Mouse (Mus musculus): ENCODE measurements around the gene Gimap4. TPM values are rescaled to one million over a fixed set of nuclear protein-coding genes. Genes with fewer than 3 reads are reported as not detected.

The Gimap4 gene
- polyA plus RNA-seq, 1 experiment = not detected

DNA sequence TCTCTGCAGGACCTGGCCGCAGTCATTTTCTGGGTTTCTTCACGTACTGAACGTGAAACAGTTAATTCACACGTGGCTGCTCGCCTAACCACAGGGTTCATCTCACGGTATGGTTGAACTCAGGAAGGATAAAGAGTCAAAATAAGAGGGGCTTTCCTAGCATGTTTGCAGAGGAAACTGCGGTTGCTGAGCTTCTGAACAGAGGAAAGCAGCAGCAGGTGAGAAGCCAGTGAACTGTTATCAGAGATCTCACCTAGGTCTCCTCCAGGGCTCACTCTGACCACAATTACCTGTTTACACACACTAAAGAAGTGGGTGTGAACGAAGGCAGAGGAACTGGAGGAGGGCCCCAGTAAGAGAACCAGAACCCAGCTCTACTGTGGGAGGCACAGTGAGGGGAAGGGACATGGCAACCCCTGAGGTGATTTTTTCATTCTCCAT is 48.5 kb downstream of the Gimap4 start:
- Histone ChIP-seq H3K36me3 (ENCODE audit: control insufficient read depth, insufficient read depth) (no peaks in the 10 kb centered on the region), H3ac (ENCODE audit: control insufficient read depth, insufficient read length) (no peak overlapping the region), H3K79me2 (ENCODE audit: control insufficient read depth, insufficient read depth) (no peaks in the 10 kb centered on the region), H3K27me3 (ENCODE audit: control insufficient read depth, insufficient read depth, insufficient read length) (no peaks in the 10 kb centered on the region), H3K4me2 (ENCODE audit: low read depth) (no peak overlapping the region), H3K4me3 (no peak overlapping the region)
- no peak for TF ChIP-seq POLR2A (IDR thresholded peaks at IDR 0.05; ENCODE audit: insufficient read length, low read depth)
- TF ChIP-seq SRF (IDR thresholded peaks at IDR 0.05; ENCODE audit: control insufficient read depth, insufficient read length, low read depth) = no peak
- TF ChIP-seq MYOG (IDR thresholded peaks at IDR 0.05; ENCODE audit: control insufficient read depth in 1 of 3, insufficient read depth in 1 of 3, insufficient read length in 2 of 3, low read depth in 2 of 3) = no peak
- TF ChIP-seq TCF12 (IDR thresholded peaks at IDR 0.05; ENCODE audit: insufficient read depth, poor library complexity, severe bottlenecking) = no peak
- no peak for TF ChIP-seq TCF3 (IDR thresholded peaks at IDR 0.05; ENCODE audit: insufficient read length, low read depth)
- TF ChIP-seq CEBPB (IDR thresholded peaks at IDR 0.05; ENCODE audit: insufficient read depth, poor library complexity, severe bottlenecking) = no peak
- no peak for TF ChIP-seq MYOD1 (IDR thresholded peaks at IDR 0.05; ENCODE audit: control insufficient read depth in 1 of 3, insufficient read length in 2 of 3, low read depth in 2 of 3)
- no peak for TF ChIP-seq REST (IDR thresholded peaks at IDR 0.05; ENCODE audit: insufficient read depth, insufficient read length)
- TF ChIP-seq E2F4 (IDR thresholded peaks at IDR 0.05; ENCODE audit: insufficient read depth) = no peak
- no peak for TF ChIP-seq MAX (IDR thresholded peaks at IDR 0.05; ENCODE audit: low read depth)
- TF ChIP-seq USF1 (IDR thresholded peaks at IDR 0.05; ENCODE audit: low read depth) = no peak
- no peak for TF ChIP-seq POLR2AphosphoS2 (IDR thresholded peaks at IDR 0.05; ENCODE audit: insufficient read length, low read depth)

- Histone ChIP-seq H3ac (ENCODE audit: control insufficient read depth, insufficient read length) (no peak overlapping the region), H3K36me3 (ENCODE audit: control insufficient read depth, insufficient read depth) (no peaks in the 10 kb centered on the region), H3K4me2 (ENCODE audit: low read depth) (no peak overlapping the region), H3K79me2 (ENCODE audit: control insufficient read depth, insufficient read depth) (no peaks in the 10 kb centered on the region), H3K27me3 (ENCODE audit: control insufficient read depth, insufficient read depth, insufficient read length) (no peaks in the 10 kb centered on the region), H3K4me3 (no peak overlapping the region)
- TF ChIP-seq CEBPB (IDR thresholded peaks at IDR 0.05; ENCODE audit: insufficient read depth, poor library complexity, severe bottlenecking) (no peak), POLR2AphosphoS2 (IDR thresholded peaks at IDR 0.05; ENCODE audit: insufficient read length, low read depth) (no peak)
These were observed 49.3 kb downstream of the Gimap4 start for GRCm38 (mm10) chr6:48733660-48734059.

DNA sequence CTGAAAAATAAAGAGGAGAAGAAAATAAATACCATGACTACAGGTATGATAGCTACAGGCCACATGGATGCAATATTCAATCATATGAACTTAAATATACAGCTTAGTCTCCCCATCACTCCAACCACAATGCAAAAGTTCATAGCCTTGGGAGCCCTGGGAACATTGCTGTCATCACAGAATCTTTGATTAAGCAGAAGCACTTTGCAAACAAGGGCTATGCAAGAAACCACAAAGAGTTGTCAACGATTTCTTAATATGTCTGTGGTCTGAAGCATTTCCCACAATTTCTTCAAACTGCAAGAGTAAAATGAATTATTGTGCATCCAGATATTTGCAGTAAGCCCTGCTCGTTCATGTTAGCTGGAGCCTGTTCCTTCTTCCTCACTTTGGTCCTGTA is 52.7 kb downstream of the Gimap4 start:
- TF ChIP-seq POLR2AphosphoS2 (IDR thresholded peaks at IDR 0.05; ENCODE audit: insufficient read length, low read depth) (no peak), MYOD1 (IDR thresholded peaks at IDR 0.05; ENCODE audit: control insufficient read depth in 1 of 3, insufficient read length in 2 of 3, low read depth in 2 of 3) (no peak), CEBPB (IDR thresholded peaks at IDR 0.05; ENCODE audit: insufficient read depth, poor library complexity, severe bottlenecking) (no peak), USF1 (IDR thresholded peaks at IDR 0.05; ENCODE audit: low read depth) (no peak), REST (IDR thresholded peaks at IDR 0.05; ENCODE audit: insufficient read depth, insufficient read length) (no peak), POLR2A (IDR thresholded peaks at IDR 0.05; ENCODE audit: insufficient read length, low read depth) (no peak), TCF12 (IDR thresholded peaks at IDR 0.05; ENCODE audit: insufficient read depth, poor library complexity, severe bottlenecking) (no peak), MYOG (IDR thresholded peaks at IDR 0.05; ENCODE audit: control insufficient read depth in 1 of 3, insufficient read depth in 1 of 3, insufficient read length in 2 of 3, low read depth in 2 of 3) (no peak), E2F4 (IDR thresholded peaks at IDR 0.05; ENCODE audit: insufficient read depth) (no peak), TCF3 (IDR thresholded peaks at IDR 0.05; ENCODE audit: insufficient read length, low read depth) (no peak), SRF (IDR thresholded peaks at IDR 0.05; ENCODE audit: control insufficient read depth, insufficient read length, low read depth) (no peak)
- Histone ChIP-seq H3K4me3 (no peak overlapping the region), H3K36me3 (ENCODE audit: control insufficient read depth, insufficient read depth) (no peaks in the 10 kb centered on the region), H3K27me3 (ENCODE audit: control insufficient read depth, insufficient read depth, insufficient read length) (no peaks in the 10 kb centered on the region), H3K79me2 (ENCODE audit: control insufficient read depth, insufficient read depth) (no peaks in the 10 kb centered on the region), H3K4me2 (ENCODE audit: low read depth) (no peak overlapping the region), H3ac (ENCODE audit: control insufficient read depth, insufficient read length) (no peak overlapping the region)

GRCm38 (mm10) chr6:48737688-48738087 is 53.3 kb downstream of the Gimap4 start:
- no peak overlapping the region for H3ac ChIP-seq (ENCODE audit: control insufficient read depth, insufficient read length)
- no peak for TF ChIP-seq MAX (IDR thresholded peaks at IDR 0.05; ENCODE audit: low read depth)
- no peak for TF ChIP-seq SRF (IDR thresholded peaks at IDR 0.05; ENCODE audit: control insufficient read depth, insufficient read length, low read depth)
- H3K36me3 ChIP-seq (ENCODE audit: control insufficient read depth, insufficient read depth) = no peaks in the 10 kb centered on the region
- no peaks in the 10 kb centered on the region for H3K27me3 ChIP-seq (ENCODE audit: control insufficient read depth, insufficient read depth, insufficient read length)
- H3K4me2 ChIP-seq (ENCODE audit: low read depth) = no peak overlapping the region
- H3K4me3 ChIP-seq = no peak overlapping the region
- no peaks in the 10 kb centered on the region for H3K79me2 ChIP-seq (ENCODE audit: control insufficient read depth, insufficient read depth)

GRCm38 (mm10) chr6:48738961-48739779 is 54.8 kb downstream of the Gimap4 start, which contains the start of gene Gimap1:
Gene Gimap1 (plus strand): TSS chr6:48739054.
- no peak within 1 kb of the TSS for H3K4me3 ChIP-seq
- TF ChIP-seq TCF3 (IDR thresholded peaks at IDR 0.05; ENCODE audit: insufficient read length, low read depth) = no peak
- no peak for TF ChIP-seq TCF12 (IDR thresholded peaks at IDR 0.05; ENCODE audit: insufficient read depth, poor library complexity, severe bottlenecking)
- no peak for TF ChIP-seq SRF (IDR thresholded peaks at IDR 0.05; ENCODE audit: control insufficient read depth, insufficient read length, low read depth)
- TF ChIP-seq CEBPB (IDR thresholded peaks at IDR 0.05; ENCODE audit: insufficient read depth, poor library complexity, severe bottlenecking) = no peak
- no peak for TF ChIP-seq MAX (IDR thresholded peaks at IDR 0.05; ENCODE audit: low read depth)
- no peak for TF ChIP-seq MYOG (IDR thresholded peaks at IDR 0.05; ENCODE audit: control insufficient read depth in 1 of 3, insufficient read depth in 1 of 3, insufficient read length in 2 of 3, low read depth in 2 of 3)
- no peak for TF ChIP-seq POLR2A (IDR thresholded peaks at IDR 0.05; ENCODE audit: insufficient read length, low read depth)
- H3K4me2 ChIP-seq (ENCODE audit: low read depth) = no peak within 1 kb of the TSS
- H3K36me3 ChIP-seq (ENCODE audit: control insufficient read depth, insufficient read depth) = no peaks in the 10 kb centered on the region
- no peak within 1 kb of the TSS for H3ac ChIP-seq (ENCODE audit: control insufficient read depth, insufficient read length)
- no peaks in the 10 kb centered on the region for H3K79me2 ChIP-seq (ENCODE audit: control insufficient read depth, insufficient read depth)
- H3K27me3 ChIP-seq (ENCODE audit: control insufficient read depth, insufficient read depth, insufficient read length) = no peaks in the 10 kb centered on the region

Measured in myocyte (in vitro differentiated cells).